Mouse (Mus musculus) kidney, adult 2 months (tissue): ENCODE measurements around the gene Ccr7.

ENCODE experiments used
- CTCF ChIP-seq: fragments of 200-500 bp; conservative IDR thresholded peaks from 2 replicates; pipeline ENCODE4 v1.5.1; 2011; ENCODE audit warnings: low read depth, mild to moderate bottlenecking, control low read depth, low read length, moderate library complexity, mixed read lengths; ENCODE audit not compliant: insufficient read depth, insufficient read length
- POLR2A ChIP-seq: fragments of 200-500 bp; IDR thresholded peaks from one replicate; pipeline ENCODE4 v1.6.1; 2011; ENCODE audit warnings: low read depth, low read length, control low read depth

- no peak for TF ChIP-seq CTCF
- TF ChIP-seq POLR2A = no peak
Measured at GRCm38 (mm10) chr11:99166241-99166640, 11.4 kb upstream of the Ccr7 start.
